Mouse (Mus musculus): ENCODE measurements around the gene Tlr7.

Gene Tlr7

GRCm38 (mm10) chrX:167276551-167276950, 53.8 kb downstream of the Tlr7 start:
- peak in 1 of 2 experiments; percentile 2 for DNase-seq

DNA sequence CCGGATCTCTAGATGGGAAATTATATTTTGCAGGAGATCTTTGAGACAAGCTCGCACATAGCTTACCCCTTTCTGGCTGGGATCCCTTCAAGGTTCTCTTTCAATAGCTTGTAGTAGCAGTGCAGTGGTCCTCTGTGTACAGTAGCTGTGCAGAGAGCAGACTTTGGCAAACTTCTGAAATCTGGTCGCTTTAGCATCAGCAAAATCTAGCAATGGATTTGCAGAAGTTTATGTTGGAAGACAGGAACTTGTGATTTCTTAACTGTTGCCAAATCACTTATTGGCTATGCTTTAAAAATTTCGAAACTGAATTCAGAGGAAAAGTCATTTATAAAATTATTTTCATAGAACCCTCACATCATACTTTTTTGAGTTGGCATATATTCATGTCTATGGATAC, 66.3 kb downstream of the Tlr7 start, which contains the start of gene Tlr8:
Tlr8 (minus strand) TSS at position 244 of the 400 bp plus-strand sequence.
- DNase-seq, result no peak

GRCm38 (mm10) chrX:167263530-167263929, 66.8 kb downstream of the Tlr7 start:
- no peak for DNase-seq
